Mouse (Mus musculus) megakaryocyte, embryonic 14.5 days (primary cell): ENCODE results near the gene Fam222b.

ENCODE experiments used
- FLI1 ChIP-seq: IDR thresholded peaks from 2 replicates; pipeline ENCODE4 v1.6.1; 2012; ENCODE audit warnings: low read length, inconsistent platforms, mixed read lengths
- GATA1 ChIP-seq: IDR thresholded peaks from 3 replicates; pipeline ENCODE4 v1.6.1; 2012; ENCODE audit warnings: mixed read lengths, low read length, inconsistent platforms, borderline replicate concordance

- no peak for TF ChIP-seq GATA1
- TF ChIP-seq FLI1: no peak
These were observed 74.3 kb downstream of the Fam222b start for GRCm38 (mm10) chr11:78168541-78169468.
